Mouse (Mus musculus) embryo, embryonic 10 days (tissue): ENCODE data around the gene Setmar.
A peak's percentile ranks its signal among the peaks of the same experiment; 100 is the strongest.

ENCODE experiments used
- DNase-seq: peaks from one replicate; pipeline ENCODE4 v3.0.0-alpha.2; 2015; ENCODE audit warnings: low spot score

Setmar gene

GRCm38 (mm10) chr6:108064918-108065526, at the start of gene Setmar:
Setmar (plus strand) TSS chr6:108065045.
- peak; percentile 92 for DNase-seq

GRCm38 (mm10) chr6:108021646-108022045, 43.2 kb upstream of the Setmar start:
- DNase-seq: no peak

- peak; percentile 74 for DNase-seq
Observed at GRCm38 (mm10) chr6:108055041-108055440, 9.8 kb upstream of the Setmar start.

GRCm38 (mm10) chr6:108055946-108056345, 8.9 kb upstream of the Setmar start:
- DNase-seq: no peak

GRCm38 (mm10) chr6:108057353-108057752, 7.5 kb upstream of the Setmar start:
- no peak for DNase-seq

- DNase-seq: no peak
Observed at GRCm38 (mm10) chr6:108058066-108058465, 6.8 kb upstream of the Setmar start.

- DNase-seq: no peak
Observed at GRCm38 (mm10) chr6:108061121-108061520, 3.7 kb upstream of the Setmar start.

- DNase-seq: peak; percentile 83
Observed at GRCm38 (mm10) chr6:108065583-108065982, 738 bp downstream of the Setmar start.

- no peak for DNase-seq
Observed at GRCm38 (mm10) chr6:108070947-108071346, 6.1 kb downstream of the Setmar start.

- no peak for DNase-seq
Observed at GRCm38 (mm10) chr6:108073071-108073470, 8.2 kb downstream of the Setmar start.

- no peak for DNase-seq
Observed at GRCm38 (mm10) chr6:108073931-108074330, 9.1 kb downstream of the Setmar start.

- no peak for DNase-seq
Observed at GRCm38 (mm10) chr6:108074624-108075023, 9.8 kb downstream of the Setmar start.

- no peak for DNase-seq
Observed at GRCm38 (mm10) chr6:108075857-108076256, 11.0 kb downstream of the Setmar start.

- no peak for DNase-seq
Observed at GRCm38 (mm10) chr6:108091296-108091695, 26.5 kb downstream of the Setmar start.

GRCm38 (mm10) chr6:108092646-108093045, 27.8 kb downstream of the Setmar start:
- DNase-seq: no peak

GRCm38 (mm10) chr6:108093449-108093848, 28.6 kb downstream of the Setmar start:
- DNase-seq: no peak

GRCm38 (mm10) chr6:108095445-108095844, 30.6 kb downstream of the Setmar start:
- DNase-seq: no peak

GRCm38 (mm10) chr6:108098171-108098845, 33.5 kb downstream of the Setmar start:
- DNase-seq: peak; percentile 87

GRCm38 (mm10) chr6:108098846-108099217, 34.0 kb downstream of the Setmar start:
- DNase-seq: peak; percentile 6

GRCm38 (mm10) chr6:108101936-108102830, 37.3 kb downstream of the Setmar start:
- no peak for DNase-seq

GRCm38 (mm10) chr6:108107376-108107775, 42.5 kb downstream of the Setmar start:
- DNase-seq: no peak

- DNase-seq: no peak
Observed at GRCm38 (mm10) chr6:108110336-108110735, 45.5 kb downstream of the Setmar start.

- DNase-seq: peak; percentile 8
Observed at GRCm38 (mm10) chr6:108111693-108112092, 46.8 kb downstream of the Setmar start.
